Mouse (Mus musculus): Measurements from ENCODE around the gene Arrdc2.
"Not testable (repeated sequence)": the region's sequence is repeated elsewhere in the genome, so short reads cannot be mapped to it uniquely, and the experiment has no call there.

Gene Arrdc2

GRCm38 (mm10) chr8:70838654-70839407, 689 bp downstream of the Arrdc2 start:
- DNase-seq, result no peak

- no peak for DNase-seq
Observed at GRCm38 (mm10) chr8:70836666-70837065, 2.9 kb downstream of the Arrdc2 start.

GRCm38 (mm10) chr8:70834071-70834470, 5.4 kb downstream of the Arrdc2 start:
- no peak for DNase-seq

- peak; percentile 72 for DNase-seq
Observed at GRCm38 (mm10) chr8:70833520-70833919, 6.0 kb downstream of the Arrdc2 start.

- peak; percentile 59 for DNase-seq
Observed at GRCm38 (mm10) chr8:70833018-70833482, 6.5 kb downstream of the Arrdc2 start.

GRCm38 (mm10) chr8:70832371-70832770, 7.1 kb downstream of the Arrdc2 start:
- peak; percentile 14 for DNase-seq

GRCm38 (mm10) chr8:70831517-70831916, 8.0 kb downstream of the Arrdc2 start:
- no peak for DNase-seq

- DNase-seq, result no peak
Observed at GRCm38 (mm10) chr8:70827796-70828195, 11.7 kb downstream of the Arrdc2 start.

GRCm38 (mm10) chr8:70827010-70827409, 12.5 kb downstream of the Arrdc2 start:
- no peak for DNase-seq

GRCm38 (mm10) chr8:70825816-70826215, 13.7 kb downstream of the Arrdc2 start:
- DNase-seq, result no peak

- no peak for DNase-seq
Observed at GRCm38 (mm10) chr8:70823802-70824201, 15.7 kb downstream of the Arrdc2 start.

- DNase-seq, result not testable (repeated sequence)
Observed at GRCm38 (mm10) chr8:70822594-70822993, 16.9 kb downstream of the Arrdc2 start.

GRCm38 (mm10) chr8:70821992-70822391, 17.5 kb downstream of the Arrdc2 start:
- DNase-seq, result no peak

GRCm38 (mm10) chr8:70821399-70821962, 18.0 kb downstream of the Arrdc2 start:
- peak; percentile 79 for DNase-seq

- peak; percentile 70 for DNase-seq
Observed at GRCm38 (mm10) chr8:70820101-70820935, 19.2 kb downstream of the Arrdc2 start.

- DNase-seq, result peak; percentile 70
Observed at GRCm38 (mm10) chr8:70816679-70817078, 22.8 kb downstream of the Arrdc2 start.

- DNase-seq, result no peak
Observed at GRCm38 (mm10) chr8:70812885-70813284, 26.6 kb downstream of the Arrdc2 start.

- no peak for DNase-seq
Observed at GRCm38 (mm10) chr8:70812055-70812454, 27.5 kb downstream of the Arrdc2 start.

GRCm38 (mm10) chr8:70810962-70811680, 28.4 kb downstream of the Arrdc2 start:
- no peak for DNase-seq

GRCm38 (mm10) chr8:70808955-70809701, 30.4 kb downstream of the Arrdc2 start:
- no peak for DNase-seq

- DNase-seq, result no peak
Observed at GRCm38 (mm10) chr8:70808239-70808638, 31.3 kb downstream of the Arrdc2 start, which contains the start of gene Il12rb1. Gene Il12rb1, plus strand, starts transcription at chr8:70808449.

- DNase-seq, result no peak
Observed at GRCm38 (mm10) chr8:70807304-70807703, 32.2 kb downstream of the Arrdc2 start.
